Mouse (Mus musculus) induced T-regulatory cell, adult 2 months (primary cell): ENCODE data around the gene S1pr5.
"Not testable (repeated sequence)": the region's sequence is repeated elsewhere in the genome, so short reads cannot be mapped to it uniquely, and the experiment has no call there.

Experiments used
- DNase-seq: peaks from one replicate; pipeline ENCODE4 v3.0.0-alpha.2; 2012; ENCODE audit warnings: low read depth

The S1pr5 gene

DNA sequence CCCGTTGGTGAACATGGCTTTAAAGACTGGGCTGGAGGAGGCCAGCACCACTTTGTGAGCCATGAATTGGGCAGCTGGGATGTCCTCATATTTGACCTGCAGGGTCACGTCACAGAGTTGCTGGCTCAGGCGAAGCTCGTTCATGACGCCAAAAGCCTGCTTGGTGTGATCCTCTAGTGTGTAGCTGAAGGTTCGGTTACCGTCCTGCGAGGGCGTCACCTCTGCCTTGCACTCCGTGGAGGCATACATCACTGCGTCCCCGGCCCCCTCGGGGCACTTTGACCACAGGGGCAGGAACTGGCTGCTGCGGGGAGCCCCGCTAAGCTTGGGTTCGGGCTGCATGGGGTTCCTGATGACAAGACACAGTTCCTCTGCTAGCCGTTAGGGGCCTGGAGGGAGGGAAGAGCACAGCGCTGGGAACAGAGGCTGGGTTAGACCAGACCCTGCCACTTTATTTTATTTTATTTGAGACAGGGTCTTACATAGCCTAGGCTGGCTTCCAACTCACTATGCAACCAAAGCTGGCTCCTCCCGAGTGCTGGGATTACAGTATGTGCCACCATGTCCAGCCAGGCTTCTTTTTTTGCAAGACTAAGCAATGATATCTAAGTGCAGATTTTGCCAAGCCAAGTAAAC, 10.8 kb downstream of the S1pr5 start:
- peak; percentile 76 for DNase-seq

GRCm38 (mm10) chr9:21236991-21237367, 11.3 kb downstream of the S1pr5 start:
- no peak for DNase-seq

GRCm38 (mm10) chr9:21235341-21235740, 12.9 kb downstream of the S1pr5 start:
- peak; percentile 79 for DNase-seq

DNA sequence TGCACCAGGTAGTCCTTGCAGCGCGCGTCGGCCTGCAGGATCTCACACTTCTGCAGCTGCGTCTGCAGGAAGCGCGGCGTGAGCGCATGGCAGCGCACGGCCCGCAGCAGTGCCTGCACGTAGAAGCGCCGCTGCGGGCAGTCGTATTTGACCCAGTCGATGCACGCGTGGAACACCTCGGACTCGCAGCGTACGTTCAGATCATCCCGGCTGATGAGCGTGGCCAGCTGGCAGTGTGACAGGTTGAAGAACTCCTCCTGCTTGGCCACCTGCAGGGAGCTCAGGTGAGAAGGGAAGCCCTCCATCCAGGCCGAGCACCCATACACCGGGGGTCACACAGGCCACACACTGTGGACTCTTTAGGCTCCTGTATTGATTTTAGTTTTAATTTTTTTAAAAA, 14.4 kb downstream of the S1pr5 start:
- no peak for DNase-seq

- no peak for DNase-seq
These were observed 14.9 kb downstream of the S1pr5 start for GRCm38 (mm10) chr9:21233366-21233765.

- DNase-seq, result no peak
These were observed 15.4 kb downstream of the S1pr5 start for GRCm38 (mm10) chr9:21232867-21233266.

GRCm38 (mm10) chr9:21231551-21231950, 16.7 kb downstream of the S1pr5 start:
- no peak for DNase-seq

GRCm38 (mm10) chr9:21227342-21227741, 20.9 kb downstream of the S1pr5 start:
- peak; percentile 25 for DNase-seq

- DNase-seq, result no peak
These were observed 22.9 kb downstream of the S1pr5 start for GRCm38 (mm10) chr9:21225415-21225758.

- peak; percentile 68 for DNase-seq
These were observed 23.4 kb downstream of the S1pr5 start for GRCm38 (mm10) chr9:21224576-21225414.

GRCm38 (mm10) chr9:21223906-21224305, 24.3 kb downstream of the S1pr5 start:
- no peak for DNase-seq

- DNase-seq, result not testable (repeated sequence)
These were observed 24.8 kb downstream of the S1pr5 start for GRCm38 (mm10) chr9:21223490-21223889.

DNA sequence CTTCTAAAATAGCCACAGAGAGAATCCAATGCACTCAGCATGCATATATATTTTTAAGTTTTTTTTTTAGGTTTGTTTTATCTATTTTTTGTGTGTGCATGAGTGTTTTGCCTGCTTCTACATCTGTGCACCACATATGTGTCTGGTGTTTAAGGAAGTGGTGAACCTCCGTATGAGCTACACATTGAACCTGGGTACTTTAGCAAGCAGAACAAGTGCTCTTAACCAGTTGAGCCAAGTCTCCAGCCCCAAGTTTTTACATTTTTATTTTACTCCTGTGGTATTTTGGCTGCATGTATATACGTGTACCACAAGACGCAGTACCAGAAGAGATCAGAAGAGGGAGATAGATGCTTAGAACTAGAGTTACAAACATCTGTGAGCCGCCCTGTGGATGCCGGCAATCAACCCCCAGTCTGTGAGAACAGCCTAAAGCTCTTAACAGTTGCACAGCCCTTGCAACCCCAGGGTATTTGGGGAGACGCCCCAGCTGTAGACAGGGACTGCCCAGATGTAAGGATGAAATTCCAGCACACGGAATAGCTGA, 26.8 kb downstream of the S1pr5 start:
- DNase-seq, result peak; percentile 94

GRCm38 (mm10) chr9:21220490-21221382, 27.5 kb downstream of the S1pr5 start:
- DNase-seq, result peak; percentile 96

DNA sequence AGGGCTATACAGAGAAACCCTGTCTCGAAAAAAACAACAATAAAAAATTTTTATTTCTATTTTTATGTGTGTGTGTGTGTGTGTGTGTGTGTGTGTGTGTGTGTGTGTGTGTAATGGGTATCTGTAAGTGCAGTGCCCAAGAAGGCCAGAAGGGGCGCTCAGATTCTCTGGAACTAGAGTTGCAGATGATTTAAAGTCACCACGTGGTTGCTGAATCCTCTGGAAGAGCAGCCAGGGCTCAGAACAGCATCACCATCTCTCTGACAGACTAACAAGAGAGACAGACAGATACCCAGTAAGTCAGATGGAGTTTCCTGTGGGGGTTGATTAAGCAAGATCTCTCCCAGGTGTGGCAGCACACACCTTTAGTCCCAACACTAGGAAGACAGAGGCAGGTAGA, 28.4 kb downstream of the S1pr5 start:
- peak; percentile 68 for DNase-seq

- DNase-seq, result no peak
These were observed 32.0 kb downstream of the S1pr5 start for GRCm38 (mm10) chr9:21216050-21216841.

DNA sequence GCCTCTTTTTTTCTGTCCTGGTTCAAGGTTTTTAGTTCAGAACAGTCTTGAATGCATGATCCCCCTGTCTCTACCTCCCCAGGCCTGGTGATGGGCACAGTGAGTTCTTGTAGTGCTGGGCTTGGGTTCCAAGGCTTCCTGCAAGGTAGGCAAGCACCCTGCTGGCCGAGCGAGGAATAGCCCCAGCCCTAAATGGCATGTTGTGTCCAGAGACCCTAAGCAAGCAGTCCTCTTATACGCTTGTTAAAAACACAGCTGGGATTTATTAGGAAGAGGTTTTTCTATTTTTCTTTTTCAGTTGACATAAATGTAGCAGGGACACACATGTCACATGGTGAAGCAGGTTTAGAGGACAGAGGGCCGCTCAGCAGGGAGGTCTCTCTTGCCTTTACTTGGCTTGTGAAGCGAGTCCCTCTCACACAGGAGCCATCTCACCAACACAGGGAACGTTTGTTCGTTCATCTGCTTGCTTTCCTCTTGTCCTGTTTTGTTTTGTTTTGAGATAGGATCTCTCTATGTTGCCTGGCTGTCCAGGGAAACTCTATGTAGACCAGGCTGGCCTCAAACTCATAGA, 34.5 kb downstream of the S1pr5 start:
- peak; percentile 61 for DNase-seq

GRCm38 (mm10) chr9:21211624-21212023, 36.6 kb downstream of the S1pr5 start:
- DNase-seq, result no peak

DNA sequence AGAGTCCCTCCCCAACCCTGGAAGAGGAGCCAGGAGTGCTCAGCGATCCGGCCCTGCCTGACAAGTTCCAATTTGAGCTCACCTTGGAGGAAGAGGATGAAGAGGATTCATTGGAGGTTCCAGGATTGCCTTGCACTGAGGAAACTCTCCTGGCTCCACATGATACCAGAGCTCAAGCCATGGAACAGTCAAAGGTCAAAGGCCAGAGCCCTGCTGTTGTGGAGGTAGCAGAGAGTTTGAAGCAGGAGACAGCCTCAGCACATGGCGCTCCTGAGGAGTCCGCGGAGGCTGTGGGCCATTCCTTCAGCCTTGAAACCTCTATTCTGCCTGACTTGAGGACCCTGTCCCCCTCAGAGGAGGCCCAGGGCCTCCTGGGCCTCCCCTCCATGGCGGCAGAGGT, 37.4 kb downstream of the S1pr5 start:
- no peak for DNase-seq

DNA sequence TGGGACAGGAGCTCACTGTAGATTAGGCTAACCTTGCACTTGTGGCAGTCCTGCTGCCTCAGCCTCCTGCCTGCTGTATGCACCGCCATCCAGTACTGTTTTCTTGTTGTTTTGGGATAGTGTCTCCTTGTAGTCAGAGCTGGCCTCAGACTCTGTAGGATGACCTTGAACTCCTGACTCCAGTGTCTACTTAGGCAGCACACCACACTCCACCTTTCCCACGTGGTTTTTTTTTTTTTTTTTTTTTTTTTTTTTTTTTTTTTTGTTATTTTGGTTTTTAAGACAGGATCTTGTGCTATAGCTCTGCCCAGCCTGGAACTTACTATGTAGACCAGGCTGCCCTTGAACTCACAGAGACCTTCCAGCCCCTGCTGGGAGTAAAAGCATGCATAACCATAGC, 39.6 kb downstream of the S1pr5 start:
- no peak for DNase-seq

- DNase-seq, result no peak
These were observed 41.4 kb downstream of the S1pr5 start for GRCm38 (mm10) chr9:21206848-21207247.
